Mouse (Mus musculus) cortical plate, adult 2 months (tissue): ENCODE data around the gene Nip7.

Source experiments
- CTCF ChIP-seq: fragments of 200-500 bp; IDR thresholded peaks from 2 replicates; pipeline ENCODE4 v1.5.1; 2011; ENCODE audit warnings: mild to moderate bottlenecking, control low read depth, low read length; ENCODE audit not compliant: insufficient read depth; ENCODE audit errors: extremely low read depth
- POLR2A ChIP-seq: fragments of 200-500 bp; IDR thresholded peaks from 2 replicates; pipeline ENCODE4 v1.6.1; 2011; ENCODE audit warnings: mild to moderate bottlenecking, low read length, control low read depth; ENCODE audit not compliant: insufficient read depth; ENCODE audit errors: extremely low read depth

DNA sequence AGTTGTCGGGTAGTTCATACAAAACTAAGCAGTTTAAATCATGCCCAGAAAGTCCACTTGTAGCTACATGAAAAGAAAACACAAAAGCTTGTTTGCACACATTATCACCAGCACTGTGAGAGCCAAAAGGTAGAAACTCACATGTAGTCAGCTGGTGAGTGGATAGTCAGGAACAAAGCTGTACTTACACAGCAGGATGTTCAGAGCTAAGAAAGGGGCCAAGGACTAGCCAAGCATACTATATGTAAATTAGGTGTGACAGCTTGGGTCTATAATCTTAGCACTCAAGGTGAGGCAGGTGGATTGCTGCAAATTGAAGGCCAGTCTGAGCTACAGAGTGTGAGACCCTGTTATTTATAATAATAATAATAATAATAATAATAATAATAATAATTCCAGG, 5.9 kb downstream of the Nip7 start:
- no peak for TF ChIP-seq POLR2A
- no peak for TF ChIP-seq CTCF
